Mouse (Mus musculus): Measurements from ENCODE around the gene Vmn1r15. TPM values are rescaled to one million over a fixed set of nuclear protein-coding genes. Genes with fewer than 3 reads are reported as not detected.

Vmn1r15 gene
- polyA plus RNA-seq (2015; fragmentation: Nextera tagmentation; extraction: Ambion mirVana): not detected in 2 replicates

DNA sequence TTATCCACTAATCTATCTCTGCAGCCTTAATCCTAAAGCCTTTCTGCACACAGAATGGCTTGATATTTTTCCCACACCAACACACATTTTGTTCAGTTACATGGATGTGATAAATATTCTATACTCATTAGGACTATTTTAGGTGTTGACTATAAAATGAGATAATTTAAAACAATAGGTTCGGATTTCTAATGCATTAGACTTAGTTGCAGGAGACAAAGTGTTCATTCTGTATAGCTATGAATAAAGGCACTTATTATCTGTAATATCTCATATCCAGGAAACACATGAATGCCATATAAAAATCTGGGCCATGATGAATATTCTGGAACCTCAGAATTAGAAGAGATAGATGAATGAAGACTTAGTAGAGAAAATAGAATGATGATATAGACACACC is at the start of gene Vmn1r15:
Gene Vmn1r15 (plus strand): TSS at position 301 of the 400 bp plus-strand sequence.
- no peaks in the 10 kb centered on the region for H3K9me3 ChIP-seq (replicated peaks; ENCODE audit: control insufficient read depth, low read length)
- WGBS (ENCODE audit: insufficient replicate concordance): 38% methylated on average over 1 of the region's 1 CpGs
- no peak for ATAC-seq (ENCODE audit: low read depth)
- no peak within 1 kb of the TSS for H3K4me3 ChIP-seq (ENCODE audit: low read depth, low read length)
- H3K4me1 ChIP-seq (ENCODE audit: control insufficient read depth, low read depth, low read length): no peaks in the 10 kb centered on the region
- no peak within 1 kb of the TSS for H3K27ac ChIP-seq (ENCODE audit: low read length)
- H3K4me2 ChIP-seq (ENCODE audit: low read depth, low read length): no peak within 1 kb of the TSS
- no peaks in the 10 kb centered on the region for H3K36me3 ChIP-seq (ENCODE audit: control insufficient read depth, insufficient read depth)
- no peak within 1 kb of the TSS for H3K9ac ChIP-seq (ENCODE audit: low read depth, low read length)
- no peaks in the 10 kb centered on the region for H3K27me3 ChIP-seq (ENCODE audit: control insufficient read depth, insufficient read depth, low read depth, low read length)

DNA sequence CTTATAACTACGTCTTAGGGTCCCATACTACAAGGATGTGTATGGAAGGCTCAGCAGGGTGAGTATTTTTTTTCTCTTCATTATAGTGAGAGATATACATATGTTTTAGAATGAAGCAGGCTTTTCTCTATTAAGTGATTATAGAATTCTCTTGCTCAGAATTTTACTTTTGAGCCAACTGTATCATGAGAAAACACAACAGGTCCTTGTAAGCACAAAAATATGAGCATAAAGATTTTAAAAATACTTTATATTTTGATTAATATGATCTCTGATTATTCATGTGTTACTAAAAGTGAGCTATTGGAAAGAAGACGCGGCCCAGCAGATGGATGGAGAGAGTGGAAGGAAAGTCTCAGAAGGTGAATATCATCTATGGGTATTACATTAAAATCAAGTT is 26.4 kb upstream of the Vmn1r15 start, which contains the start of gene Vmn1r14:
Gene Vmn1r14 (plus strand): TSS at position 301 of the 400 bp plus-strand sequence.
- H3K4me2 ChIP-seq (ENCODE audit: low read depth, low read length): no peak within 1 kb of the TSS

DNA sequence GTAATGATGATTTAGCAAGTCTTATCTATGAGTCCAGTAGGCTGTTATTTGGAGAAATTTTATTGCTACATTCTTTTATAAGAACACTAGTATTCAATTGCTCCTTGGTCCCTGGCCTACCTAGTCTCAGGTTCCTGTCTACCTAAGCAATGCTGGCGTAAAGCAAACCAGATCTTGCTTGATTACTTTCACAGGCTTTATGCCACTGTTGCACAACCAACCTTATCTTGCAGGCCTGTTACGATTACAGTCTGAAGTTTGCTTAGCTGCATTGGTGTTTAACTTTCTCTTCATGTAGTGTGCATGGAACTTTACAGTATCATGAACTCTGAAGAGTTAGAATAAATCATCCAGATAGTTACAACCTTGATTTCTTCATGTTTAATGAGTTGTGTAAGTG is 3.2 kb downstream of the Vmn1r15 start:
- Histone ChIP-seq H3K9me3 (replicated peaks; ENCODE audit: control insufficient read depth, low read length) (no peaks in the 10 kb centered on the region), H3K9ac (ENCODE audit: low read depth, low read length) (no peak overlapping the region), H3K27me3 (ENCODE audit: control insufficient read depth, insufficient read depth, low read depth, low read length) (no peaks in the 10 kb centered on the region), H3K4me2 (ENCODE audit: low read depth, low read length) (no peak overlapping the region), H3K4me1 (ENCODE audit: control insufficient read depth, low read depth, low read length) (no peaks in the 10 kb centered on the region), H3K36me3 (ENCODE audit: control insufficient read depth, insufficient read depth) (no peaks in the 10 kb centered on the region), H3K27ac (ENCODE audit: low read length) (no peak overlapping the region), H3K4me3 (ENCODE audit: low read depth, low read length) (no peak overlapping the region)
- 49% methylated on average over 2 of the region's 2 CpGs for WGBS (ENCODE audit: insufficient replicate concordance)
- 0 out of 2 replicates have a peak, but pooled peaks have one; percentile 19 for ATAC-seq (ENCODE audit: low read depth)

More for the DNA sequence above, 26.4 kb upstream of the Vmn1r15 start, which contains the start of gene Vmn1r14:
- ATAC-seq (ENCODE audit: low read depth): no peak
- Histone ChIP-seq H3K9me3 (replicated peaks; ENCODE audit: control insufficient read depth, low read length) (no peaks in the 10 kb centered on the region), H3K36me3 (ENCODE audit: control insufficient read depth, insufficient read depth) (no peaks in the 10 kb centered on the region), H3K9ac (ENCODE audit: low read depth, low read length) (no peak within 1 kb of the TSS), H3K4me1 (ENCODE audit: control insufficient read depth, low read depth, low read length) (no peaks in the 10 kb centered on the region), H3K27ac (ENCODE audit: low read length) (no peak within 1 kb of the TSS), H3K4me3 (ENCODE audit: low read depth, low read length) (no peak within 1 kb of the TSS), H3K27me3 (ENCODE audit: control insufficient read depth, insufficient read depth, low read depth, low read length) (no peaks in the 10 kb centered on the region)
- 77% methylated on average over 3 of the region's 3 CpGs for WGBS (ENCODE audit: insufficient replicate concordance)

DNA sequence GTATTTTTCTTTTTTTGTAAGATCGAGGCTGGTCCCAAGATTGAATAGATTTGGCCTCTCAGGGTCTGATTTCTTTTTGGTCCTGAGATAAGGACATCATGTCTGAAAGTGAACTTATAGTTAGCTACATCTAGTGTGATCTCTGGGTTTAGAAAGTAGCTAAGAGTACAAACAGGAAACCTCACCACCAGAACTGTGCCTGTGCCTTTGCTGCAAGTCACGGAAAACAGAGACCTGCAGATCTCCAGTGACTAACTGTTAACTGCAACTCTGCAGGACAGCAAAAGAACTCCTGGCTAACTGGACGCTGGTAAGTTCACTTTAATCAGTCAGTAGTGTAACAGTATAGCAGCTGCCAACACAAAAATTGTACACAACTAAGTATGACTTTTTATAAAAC is 14.1 kb downstream of the Vmn1r15 start:
- H3K9ac ChIP-seq (ENCODE audit: low read depth, low read length): no peak overlapping the region
- no peak for ATAC-seq (ENCODE audit: low read depth)
- WGBS (ENCODE audit: insufficient replicate concordance): 39% methylated on average over 3 of the region's 3 CpGs
- no peak overlapping the region for H3K27ac ChIP-seq (ENCODE audit: low read length)
- H3K4me2 ChIP-seq (ENCODE audit: low read depth, low read length): no peak overlapping the region
- H3K4me3 ChIP-seq (ENCODE audit: low read depth, low read length): no peak overlapping the region
- H3K36me3 ChIP-seq (ENCODE audit: control insufficient read depth, insufficient read depth): no peaks in the 10 kb centered on the region
- no peaks in the 10 kb centered on the region for H3K27me3 ChIP-seq (ENCODE audit: control insufficient read depth, insufficient read depth, low read depth, low read length)
- H3K4me1 ChIP-seq (ENCODE audit: control insufficient read depth, low read depth, low read length): no peaks in the 10 kb centered on the region
- H3K9me3 ChIP-seq (replicated peaks; ENCODE audit: control insufficient read depth, low read length): no peaks in the 10 kb centered on the region

DNA sequence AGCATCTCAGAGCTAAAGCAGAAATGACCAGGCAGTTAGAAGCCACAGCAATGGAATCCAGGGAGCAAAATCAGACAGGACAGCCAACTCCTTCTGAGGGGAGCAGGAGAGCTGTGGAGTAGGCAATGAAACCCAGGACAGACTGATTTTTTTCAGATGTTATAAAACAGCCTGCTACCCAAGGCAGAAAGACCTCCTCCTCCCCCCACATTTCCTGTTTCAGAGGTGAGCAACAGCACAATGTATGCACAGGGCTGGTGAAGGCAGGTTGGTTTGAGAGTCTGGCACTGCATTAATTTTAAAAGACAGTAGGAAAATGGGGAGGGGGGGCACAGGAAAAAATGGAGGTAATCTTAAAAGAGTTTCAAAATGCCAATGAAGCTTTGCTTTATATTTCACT is 14.8 kb downstream of the Vmn1r15 start:
- Histone ChIP-seq H3K27ac (ENCODE audit: low read length) (no peak overlapping the region), H3K9ac (ENCODE audit: low read depth, low read length) (no peak overlapping the region), H3K9me3 (replicated peaks; ENCODE audit: control insufficient read depth, low read length) (no peaks in the 10 kb centered on the region), H3K27me3 (ENCODE audit: control insufficient read depth, insufficient read depth, low read depth, low read length) (no peaks in the 10 kb centered on the region), H3K4me2 (ENCODE audit: low read depth, low read length) (no peak overlapping the region), H3K4me3 (ENCODE audit: low read depth, low read length) (no peak overlapping the region), H3K4me1 (ENCODE audit: control insufficient read depth, low read depth, low read length) (no peaks in the 10 kb centered on the region), H3K36me3 (ENCODE audit: control insufficient read depth, insufficient read depth) (no peaks in the 10 kb centered on the region)
- no peak for ATAC-seq (ENCODE audit: low read depth)

DNA sequence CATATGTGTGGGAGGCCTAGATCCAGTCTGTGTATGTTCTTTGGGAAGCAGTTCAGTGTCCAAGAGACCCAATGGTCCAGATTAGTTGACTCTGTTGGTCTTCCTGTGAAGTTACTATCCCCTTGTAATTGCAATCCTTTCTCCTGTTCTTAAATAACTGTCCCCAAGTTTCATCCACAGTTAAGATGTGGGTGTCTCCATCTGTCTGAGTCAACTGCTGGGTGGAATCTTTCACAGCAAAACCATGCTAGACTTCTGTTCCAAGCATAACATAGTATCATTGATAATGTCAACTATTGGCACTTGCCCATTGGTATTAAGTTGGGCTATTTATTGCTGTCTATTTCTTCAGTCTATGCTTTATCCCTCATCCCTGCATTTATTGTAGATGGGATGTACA is 21.2 kb downstream of the Vmn1r15 start:
- Histone ChIP-seq H3K9me3 (replicated peaks; ENCODE audit: control insufficient read depth, low read length) (no peaks in the 10 kb centered on the region), H3K27me3 (ENCODE audit: control insufficient read depth, insufficient read depth, low read depth, low read length) (no peaks in the 10 kb centered on the region), H3K27ac (ENCODE audit: low read length) (no peak overlapping the region), H3K9ac (ENCODE audit: low read depth, low read length) (no peak overlapping the region), H3K36me3 (ENCODE audit: control insufficient read depth, insufficient read depth) (no peaks in the 10 kb centered on the region), H3K4me1 (ENCODE audit: control insufficient read depth, low read depth, low read length) (no peaks in the 10 kb centered on the region), H3K4me3 (ENCODE audit: low read depth, low read length) (no peak overlapping the region), H3K4me2 (ENCODE audit: low read depth, low read length) (no peak overlapping the region)
- no peak for ATAC-seq (ENCODE audit: low read depth)

Other genes starting within 250 kb of the Vmn1r15 start
- gene Vmn1r7, start 232.6 kb upstream of the Vmn1r15 start, polyA plus RNA-seq (2015; fragmentation: Nextera tagmentation; extraction: Ambion mirVana): not detected in 2 replicates
- not detected in 2 replicates for gene Vmn1r8, start 225.7 kb upstream of the Vmn1r15 start, polyA plus RNA-seq (2015; fragmentation: Nextera tagmentation; extraction: Ambion mirVana)
- gene Vmn1r9, start 191.2 kb upstream of the Vmn1r15 start, polyA plus RNA-seq (2015; fragmentation: Nextera tagmentation; extraction: Ambion mirVana): not detected in 2 replicates
- gene Vmn1r10, start 148.5 kb upstream of the Vmn1r15 start, polyA plus RNA-seq (2015; fragmentation: Nextera tagmentation; extraction: Ambion mirVana): not detected in 2 replicates
- gene Vmn1r11, start 124.5 kb upstream of the Vmn1r15 start, polyA plus RNA-seq (2015; fragmentation: Nextera tagmentation; extraction: Ambion mirVana): not detected in 2 replicates
- gene Vmn1r12, start 101.0 kb upstream of the Vmn1r15 start, polyA plus RNA-seq (2015; fragmentation: Nextera tagmentation; extraction: Ambion mirVana): not detected in 2 replicates
- not detected in 2 replicates for gene Vmn1r13, start 54.7 kb upstream of the Vmn1r15 start, polyA plus RNA-seq (2015; fragmentation: Nextera tagmentation; extraction: Ambion mirVana)
- gene Vmn1r14, start 26.3 kb upstream of the Vmn1r15 start, polyA plus RNA-seq (2015; fragmentation: Nextera tagmentation; extraction: Ambion mirVana): not detected in 2 replicates
- gene Vmn1r16, start 71.5 kb downstream of the Vmn1r15 start, polyA plus RNA-seq (2015; fragmentation: Nextera tagmentation; extraction: Ambion mirVana): not detected in 2 replicates
- gene Vmn1r17, start 105.8 kb downstream of the Vmn1r15 start, polyA plus RNA-seq (2015; fragmentation: Nextera tagmentation; extraction: Ambion mirVana): not detected in 2 replicates
- gene Vmn1r18, start 137.8 kb downstream of the Vmn1r15 start, polyA plus RNA-seq (2015; fragmentation: Nextera tagmentation; extraction: Ambion mirVana): not detected in 2 replicates
- not detected in 2 replicates for gene Vmn1r19, start 145.8 kb downstream of the Vmn1r15 start, polyA plus RNA-seq (2015; fragmentation: Nextera tagmentation; extraction: Ambion mirVana)
- not detected in 2 replicates for gene Vmn1r20, start 171.0 kb downstream of the Vmn1r15 start, polyA plus RNA-seq (2015; fragmentation: Nextera tagmentation; extraction: Ambion mirVana)